Mouse (Mus musculus) left cerebral cortex, postnatal 4 days (tissue): Measurements from ENCODE around the gene Aars2. TPM values are rescaled to one million over a fixed set of nuclear protein-coding genes. Genes with fewer than 3 reads are reported as not detected.

ENCODE experiments used
- DNase-seq: peaks from one replicate; pipeline ENCODE4 v3.0.0-alpha.2; 2022
- intact Hi-C: fragments of 180-260 bp; cut with DNase I; formaldehyde crosslinking; loops from one replicate; pipeline ENCODE4 v1.15.1; 2025
- total RNA-seq, 2 experiments: library from RNA; stranded (reverse); gene quantifications; 2 replicates each; pipeline ENCODE4 v1.2.3; 2021

Aars2 gene
- total RNA-seq, result 10 to 100 TPM; 24.2 to 26.2 TPM

DNA sequence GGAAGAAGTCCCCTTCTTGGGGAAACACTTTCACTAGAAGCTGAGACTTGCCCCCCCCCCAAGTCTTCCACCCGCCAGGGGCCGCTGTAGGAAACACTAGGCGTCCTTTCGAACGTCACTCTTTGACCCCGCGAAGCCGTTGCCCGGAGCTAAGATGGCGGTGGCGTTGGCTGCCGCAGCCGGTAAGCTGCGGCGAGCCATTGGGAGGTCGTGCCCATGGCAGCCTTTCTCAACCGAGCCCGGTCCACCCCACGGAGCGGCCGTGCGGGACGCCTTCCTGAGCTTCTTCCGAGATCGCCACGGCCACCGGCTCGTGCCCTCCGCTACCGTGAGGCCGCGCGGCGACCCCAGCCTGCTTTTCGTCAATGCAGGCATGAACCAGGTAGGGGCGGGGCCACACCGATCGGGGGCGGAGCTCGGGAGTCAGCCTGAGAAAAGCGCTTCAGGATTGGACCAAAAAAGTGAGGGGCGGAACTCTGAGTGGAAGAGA, at the start of gene Aars2:
TSS of gene Aars2 (plus strand) at position 142 of the 490 bp plus-strand sequence.
- DNase-seq, result peak; percentile 96
- intact Hi-C loops, result no loop called here

DNA sequence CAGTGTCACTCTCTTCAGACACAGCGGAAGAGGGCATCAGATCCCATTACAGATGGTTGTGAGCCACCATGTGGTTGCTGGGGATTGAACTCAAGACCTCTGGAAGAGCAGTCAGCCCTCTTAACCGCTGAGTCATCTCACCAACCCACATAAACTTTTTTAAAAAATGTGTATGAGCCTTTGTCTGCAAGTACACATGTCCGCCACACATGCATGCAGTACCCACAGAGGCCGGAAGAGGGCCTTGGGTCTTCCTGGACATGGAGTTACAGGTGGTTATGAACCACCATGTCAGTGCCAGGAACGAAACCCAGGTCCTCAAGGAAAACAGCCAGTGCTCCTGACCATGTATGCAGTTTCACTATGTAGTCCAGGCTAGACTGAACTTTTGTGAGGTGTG, 49.2 kb upstream of the Aars2 start:
- no peak for DNase-seq
- intact Hi-C loops, result no loop called here

DNA sequence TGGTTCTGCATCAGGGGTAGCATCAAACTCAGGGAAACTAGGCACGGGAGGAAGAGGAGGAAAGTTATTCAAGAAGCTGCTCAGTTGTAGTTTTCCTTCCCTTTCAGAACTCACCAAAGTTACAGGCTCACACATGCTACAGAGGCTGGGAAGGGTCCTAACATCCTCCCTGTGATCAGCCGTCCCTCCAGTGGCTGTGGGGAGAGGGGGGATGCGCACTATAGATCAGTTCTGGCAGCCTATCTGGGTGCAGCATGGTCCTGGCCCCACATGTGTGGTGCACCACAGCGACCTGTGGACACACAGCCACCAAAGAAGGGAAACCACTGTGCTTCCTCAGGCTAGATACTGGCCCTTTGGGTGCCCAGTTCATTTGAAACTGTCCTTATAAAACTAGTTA, 48.1 kb upstream of the Aars2 start:
- intact Hi-C loops, result no loop called here
- DNase-seq, result no peak

DNA sequence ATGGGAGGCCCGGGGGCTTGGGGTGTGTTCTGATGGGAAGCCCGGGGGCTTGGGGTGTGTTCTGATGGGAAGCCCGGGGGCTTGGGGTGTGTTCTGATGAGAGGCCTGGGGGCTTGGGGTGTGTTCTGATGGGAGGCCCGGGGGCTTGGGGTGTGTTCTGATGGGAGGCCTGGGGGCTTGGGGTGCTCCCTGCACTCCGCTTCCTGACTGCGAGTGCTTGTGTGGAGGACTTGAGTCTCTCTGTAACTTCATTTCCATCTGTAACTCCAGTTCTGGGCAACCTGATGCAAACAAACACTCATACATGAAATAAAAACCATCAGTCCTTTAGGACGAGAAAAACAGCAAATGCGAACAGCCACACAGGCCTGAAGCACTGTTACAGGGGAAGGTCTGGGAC, 47.6 kb upstream of the Aars2 start:
- no peak for DNase-seq
- intact Hi-C loops, result no loop called here

DNA sequence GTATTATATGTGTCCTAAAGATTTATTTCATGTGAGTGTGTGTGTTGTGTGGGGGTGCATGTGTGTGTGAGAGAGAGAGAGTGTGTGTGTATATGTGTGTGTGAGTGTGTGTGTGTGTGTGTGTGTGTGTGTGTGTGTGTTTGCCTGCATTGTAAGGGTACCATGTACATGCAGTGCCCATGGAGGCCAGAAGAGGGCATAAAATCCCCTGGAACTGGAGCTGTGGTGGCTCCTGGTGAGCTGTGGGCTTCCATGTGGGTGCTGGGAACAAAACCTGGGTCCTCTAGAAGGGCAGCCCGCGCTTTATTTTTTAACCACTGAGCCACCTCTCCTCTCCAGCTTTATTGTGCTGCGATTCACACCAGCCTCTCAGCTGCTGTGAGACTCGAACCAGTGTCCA, 44.1 kb upstream of the Aars2 start:
- DNase-seq, result no peak
- intact Hi-C loops, result no loop called here

DNA sequence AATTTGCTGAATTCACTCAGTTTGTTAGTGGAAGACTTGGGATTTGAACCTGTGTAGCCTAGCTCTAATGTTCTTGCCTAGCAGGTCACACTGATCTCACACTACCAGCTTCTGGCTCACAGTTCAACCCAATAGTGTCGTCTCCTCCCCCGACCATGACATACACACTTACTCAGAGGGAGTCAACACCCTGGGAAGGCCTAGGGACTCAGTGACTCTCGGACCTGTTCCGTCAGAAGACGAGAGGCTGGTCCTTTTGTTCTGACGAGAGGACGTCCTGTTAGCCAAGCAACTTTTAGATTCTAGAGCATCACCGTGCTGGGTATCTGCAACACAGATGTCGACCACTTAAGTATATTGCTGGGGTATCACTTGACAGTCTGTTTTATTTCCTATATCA, 42.4 kb upstream of the Aars2 start:
- no peak for DNase-seq
- intact Hi-C loops, result no loop called here

DNA sequence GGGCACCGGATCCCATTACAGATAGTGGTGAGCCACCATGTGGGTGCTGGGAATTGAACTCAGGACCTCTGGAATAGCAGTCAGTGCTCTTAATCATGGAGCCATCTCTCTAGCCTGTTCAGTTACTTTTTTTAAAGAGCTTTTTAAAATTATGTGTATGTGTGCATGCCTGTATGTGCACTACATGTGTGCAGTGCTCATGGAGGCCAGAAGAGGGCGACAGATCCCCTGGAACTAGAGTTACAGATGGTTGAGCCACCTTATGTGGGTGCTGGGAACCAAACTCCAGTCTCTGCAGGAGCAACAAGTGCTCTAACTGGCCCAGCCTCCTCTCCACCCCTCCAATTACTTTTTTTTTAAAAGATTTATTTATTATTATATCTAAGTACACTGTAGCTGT, 39.9 kb upstream of the Aars2 start:
- intact Hi-C loops, result no loop called here
- no peak for DNase-seq

DNA sequence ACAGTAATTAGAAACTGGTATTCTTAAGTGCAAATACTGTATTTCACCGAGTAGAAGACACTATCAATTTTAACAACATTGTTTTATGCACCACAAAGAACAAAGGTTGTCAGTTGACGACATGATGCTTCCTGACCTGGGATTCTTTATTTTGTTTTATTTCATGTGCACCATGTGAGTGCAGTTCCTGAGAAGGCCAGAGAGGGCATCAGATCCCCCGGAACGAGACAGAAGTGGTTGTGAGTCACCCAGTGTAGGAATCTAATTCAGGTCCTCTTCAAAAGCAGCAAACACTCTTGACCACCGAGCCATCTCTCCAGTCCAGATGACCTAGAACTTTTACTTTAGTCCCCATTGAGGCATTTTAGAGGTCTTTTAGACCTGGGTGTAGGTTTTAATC, 38.3 kb upstream of the Aars2 start:
- DNase-seq, result no peak
- intact Hi-C loops, result no loop called here

DNA sequence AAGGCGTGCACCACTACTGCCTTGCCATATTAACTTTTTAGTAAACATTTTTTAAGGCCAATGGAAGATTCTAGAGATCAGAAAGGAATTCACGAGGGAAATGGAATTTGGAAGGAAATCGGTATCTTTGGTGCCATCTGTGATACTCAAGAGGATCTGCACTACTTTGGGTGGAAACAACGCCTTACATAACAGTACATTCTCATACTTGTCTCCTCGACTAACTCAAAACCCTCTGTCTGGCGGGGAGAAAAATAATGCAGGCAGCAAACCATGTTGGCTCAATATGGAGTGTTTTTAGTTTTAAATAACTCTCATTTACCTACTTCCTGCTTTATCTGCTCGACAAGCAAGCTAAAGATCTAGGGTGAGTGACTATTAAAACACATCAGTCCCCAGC, 35.9 kb upstream of the Aars2 start:
- DNase-seq, result no peak
- intact Hi-C loops, result no loop called here

DNA sequence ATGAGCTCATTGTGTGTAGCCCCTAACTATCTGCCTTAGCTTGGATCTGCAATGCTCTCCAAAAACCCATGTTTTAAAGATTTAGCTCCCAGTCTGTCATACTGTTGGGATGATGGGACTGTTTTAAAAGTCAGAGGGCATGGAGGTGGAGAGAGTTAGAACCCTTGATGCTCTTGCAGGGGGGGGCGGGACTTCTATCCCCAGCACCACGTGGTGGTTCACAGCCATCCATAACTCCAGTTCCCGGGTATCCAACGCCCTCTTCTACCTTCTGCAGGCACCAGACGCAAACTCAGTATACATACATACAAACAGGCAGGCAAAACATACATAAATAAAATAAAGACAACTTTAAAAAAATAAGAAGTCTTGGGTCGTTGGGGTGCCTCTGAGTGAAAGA, 33.0 kb upstream of the Aars2 start:
- no peak for DNase-seq

DNA sequence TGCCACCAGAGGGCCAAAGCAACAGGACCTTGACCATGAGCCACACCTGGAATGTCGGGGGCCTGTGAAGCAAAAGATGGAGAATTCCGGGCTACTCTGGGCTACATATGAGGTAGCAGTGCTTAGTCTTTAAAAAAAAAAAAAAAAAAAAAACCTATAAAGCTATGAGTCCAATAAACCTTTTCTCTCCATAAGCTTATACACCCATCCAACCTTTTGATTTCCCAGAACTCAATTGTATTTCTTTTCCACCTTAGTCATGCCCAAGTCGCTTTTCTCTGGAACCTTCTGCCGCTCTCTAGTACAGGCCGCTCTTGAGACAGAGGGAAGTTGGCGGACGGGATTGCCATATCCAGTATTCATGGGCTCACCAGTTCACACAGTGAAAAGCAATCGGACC, 32.5 kb upstream of the Aars2 start:
- intact Hi-C loops, result no loop called here
- no peak for DNase-seq

More for the DNA sequence above, 33.0 kb upstream of the Aars2 start:
- intact Hi-C loops, result no loop called here

DNA sequence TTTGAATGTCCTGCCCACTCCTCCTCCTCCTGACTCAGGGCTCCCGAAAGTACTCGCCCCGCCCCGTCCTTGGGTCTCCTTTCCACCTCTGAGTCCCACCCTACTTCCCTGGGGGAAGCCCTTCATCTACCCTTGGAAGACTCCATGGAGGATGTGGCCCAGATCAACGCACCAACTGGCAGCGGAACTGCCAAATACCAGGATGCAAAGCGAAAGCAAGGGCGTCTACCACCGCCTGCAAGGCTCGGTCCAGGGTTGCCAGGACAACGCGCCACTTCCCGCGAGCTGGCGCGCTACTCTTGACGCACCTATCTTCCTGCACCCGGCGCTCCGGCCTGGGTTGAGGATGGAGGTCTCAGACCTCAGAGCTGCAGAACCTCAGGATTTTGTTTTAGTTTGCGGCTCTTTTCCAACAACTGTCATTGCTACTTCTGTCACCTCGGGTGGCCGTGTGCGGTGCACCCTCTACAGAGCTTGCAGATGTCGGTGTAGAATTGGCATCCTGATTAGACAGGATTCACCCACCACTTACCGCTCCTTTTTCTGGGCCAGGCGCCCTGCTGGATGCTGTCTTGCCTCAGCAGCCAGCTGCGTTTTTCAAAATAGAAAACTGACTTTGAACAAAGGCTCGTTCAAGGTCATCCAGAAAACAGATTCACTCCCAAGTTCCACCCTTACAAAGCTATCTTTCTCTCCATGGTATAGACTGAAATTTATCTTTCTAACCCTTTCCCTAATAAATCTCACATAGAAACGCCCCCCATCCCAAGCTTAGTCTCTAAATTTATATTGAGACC, 31.8 kb upstream of the Aars2 start, which contains the start of gene Spats1:
TSS of gene Spats1 (minus strand) at position 747 of the 797 bp plus-strand sequence.
- peak; percentile 80 for DNase-seq
- intact Hi-C loops, result no loop called here

DNA sequence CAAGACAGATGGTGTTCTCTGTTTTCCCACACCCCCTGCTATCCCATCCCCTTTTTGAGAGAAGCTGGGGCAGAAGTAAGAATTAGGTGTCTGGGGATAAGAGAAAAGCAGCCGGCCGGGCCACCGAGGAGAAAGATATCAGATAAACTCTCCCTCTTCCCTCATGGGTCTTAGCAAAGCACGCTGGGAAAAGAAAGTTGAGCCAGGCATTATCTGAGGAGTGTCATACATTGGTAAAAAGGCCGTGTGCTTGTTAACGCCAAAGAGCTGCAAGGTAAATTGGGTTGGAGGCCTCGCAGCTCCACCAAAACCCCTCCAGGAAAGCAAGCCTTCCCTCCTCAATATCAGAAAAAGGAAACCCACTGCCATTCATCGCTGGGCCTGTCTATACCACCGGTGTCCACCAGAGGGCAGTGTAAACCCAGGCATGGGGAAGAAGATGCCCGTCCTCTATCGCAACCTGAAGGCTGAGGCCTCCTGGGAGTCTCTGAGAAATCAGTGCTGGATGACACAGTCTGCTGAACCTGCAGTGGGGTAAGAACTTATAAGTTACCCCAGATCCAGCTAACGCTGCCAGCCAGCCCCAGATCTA, 28.3 kb upstream of the Aars2 start:
- intact Hi-C loops, result loop anchor here (2.0 kb wide), 1 partner anchor 72 kb away; no protein-coding TSS in a partner anchor
- peak; percentile 89 for DNase-seq

DNA sequence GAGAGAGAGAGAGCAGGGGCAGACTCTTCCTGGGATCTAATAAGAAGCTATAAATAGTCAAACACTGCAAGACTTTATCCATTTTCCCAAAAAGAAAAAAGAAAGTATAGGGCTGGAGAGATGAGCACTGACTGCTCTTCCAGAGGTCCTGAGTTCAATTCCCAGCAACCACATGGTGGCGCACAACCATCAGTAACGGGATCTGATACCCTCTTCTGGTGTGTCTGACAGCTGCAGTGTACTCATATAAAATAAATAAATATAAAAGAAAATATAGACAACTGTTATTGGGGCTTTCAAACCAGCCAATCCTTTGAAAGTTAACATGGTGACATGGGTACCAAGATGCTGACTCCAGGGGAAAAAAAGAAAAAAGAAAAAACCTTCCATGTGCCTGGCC, 26.2 kb upstream of the Aars2 start:
- intact Hi-C loops, result no loop called here
- no peak for DNase-seq

DNA sequence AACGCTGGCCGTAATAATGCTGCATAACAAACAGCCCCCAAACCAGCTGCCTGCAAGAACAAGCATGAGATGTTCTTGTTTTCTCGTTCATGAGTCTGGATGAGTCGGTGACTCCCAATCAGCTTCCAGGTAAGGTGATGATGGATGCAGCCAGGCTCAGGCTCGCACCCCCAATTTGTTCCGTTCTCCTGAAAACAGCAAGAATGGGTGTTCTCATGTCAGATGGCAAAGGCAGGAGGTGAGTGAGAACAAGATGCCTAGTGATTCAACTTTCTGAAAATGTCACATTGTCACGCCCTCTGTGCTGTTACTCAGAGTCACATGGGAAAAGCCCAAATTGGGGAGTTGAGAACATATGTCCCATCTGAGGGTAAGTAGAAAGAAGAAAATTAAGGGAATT, 21.1 kb upstream of the Aars2 start:
- intact Hi-C loops, result no loop called here
- no peak for DNase-seq

DNA sequence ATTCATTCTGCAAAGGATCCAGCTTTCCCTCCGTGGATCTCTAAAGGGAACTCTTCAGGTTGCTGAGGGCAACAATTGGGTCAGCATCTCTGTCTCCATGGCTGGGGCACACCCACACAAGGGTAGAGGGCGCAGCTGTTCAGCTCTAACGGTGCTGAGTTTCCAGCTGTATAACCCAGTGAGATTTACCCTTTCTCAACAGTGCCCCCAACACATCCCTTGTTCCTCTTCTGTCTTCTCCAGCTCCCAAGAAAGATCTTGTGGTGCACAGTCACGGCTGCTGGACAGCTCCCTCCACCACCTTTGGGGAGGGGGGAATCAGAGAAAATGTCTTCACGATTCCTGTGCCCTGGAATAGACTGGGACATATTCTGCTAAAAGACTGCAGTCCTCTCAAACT, 19.4 kb upstream of the Aars2 start:
- no peak for DNase-seq
- intact Hi-C loops, result no loop called here

DNA sequence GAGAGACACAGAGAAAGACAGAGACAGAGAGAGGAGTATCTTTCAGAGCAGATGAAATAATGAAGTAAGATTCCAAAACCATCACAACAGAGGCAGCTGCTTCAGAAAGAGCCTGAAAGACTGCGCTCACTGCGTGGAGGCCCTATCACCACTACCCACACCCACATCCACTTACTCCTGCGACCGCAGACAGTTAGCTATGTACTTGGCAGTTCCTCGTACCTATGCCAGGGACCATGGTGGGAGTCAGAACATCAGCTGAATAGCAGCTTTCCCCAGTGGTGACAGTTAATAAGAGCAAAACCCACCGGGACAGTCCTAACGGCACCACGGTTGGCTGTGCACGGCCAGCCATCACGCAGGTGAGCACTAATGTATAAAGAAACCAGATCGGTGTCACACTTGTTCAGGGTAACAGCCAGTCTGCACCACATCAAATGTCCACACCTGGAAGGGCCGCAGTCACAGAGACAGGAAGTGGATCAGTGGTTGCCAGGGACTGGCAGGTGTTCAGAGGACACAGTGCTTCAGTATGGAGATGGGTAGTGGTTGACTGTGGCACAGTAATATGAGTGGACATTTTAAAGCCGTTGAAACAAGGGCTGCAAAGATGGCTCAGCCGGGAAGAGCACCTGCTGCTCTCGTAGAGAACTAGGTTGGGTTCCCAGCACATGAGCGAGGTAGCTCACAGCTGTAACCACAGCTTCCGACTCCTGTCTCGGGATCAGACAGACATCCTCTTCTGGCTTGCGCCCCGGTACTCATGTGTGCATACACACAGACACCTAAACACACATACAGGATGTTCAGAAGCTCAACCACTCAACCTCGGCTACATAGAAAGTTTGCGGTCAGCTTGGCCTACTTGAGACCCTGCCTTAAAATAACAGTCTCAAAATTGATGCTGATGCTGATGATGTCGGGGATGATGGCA, 18.1 kb upstream of the Aars2 start:
- intact Hi-C loops, result no loop called here
- no peak for DNase-seq

DNA sequence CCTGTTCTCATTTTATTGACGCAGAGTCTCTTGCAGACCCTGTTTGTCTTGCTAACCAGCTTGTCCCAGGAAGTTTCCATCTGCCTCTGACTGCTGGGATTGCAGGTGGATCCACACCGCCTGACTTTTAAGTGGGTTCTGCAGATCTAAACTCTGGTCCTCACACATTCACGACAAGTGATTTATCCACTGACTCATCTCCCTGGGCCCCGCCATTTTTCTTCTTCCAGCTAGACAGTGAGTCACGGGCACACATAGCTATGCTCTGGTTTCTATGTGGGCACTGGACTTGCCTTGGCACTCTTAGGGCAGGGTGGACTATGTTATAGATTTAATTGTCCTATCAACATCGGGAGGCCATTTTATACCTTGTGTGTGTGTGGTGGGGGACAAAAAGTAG, 16.9 kb upstream of the Aars2 start:
- intact Hi-C loops, result no loop called here
- DNase-seq, result no peak

DNA sequence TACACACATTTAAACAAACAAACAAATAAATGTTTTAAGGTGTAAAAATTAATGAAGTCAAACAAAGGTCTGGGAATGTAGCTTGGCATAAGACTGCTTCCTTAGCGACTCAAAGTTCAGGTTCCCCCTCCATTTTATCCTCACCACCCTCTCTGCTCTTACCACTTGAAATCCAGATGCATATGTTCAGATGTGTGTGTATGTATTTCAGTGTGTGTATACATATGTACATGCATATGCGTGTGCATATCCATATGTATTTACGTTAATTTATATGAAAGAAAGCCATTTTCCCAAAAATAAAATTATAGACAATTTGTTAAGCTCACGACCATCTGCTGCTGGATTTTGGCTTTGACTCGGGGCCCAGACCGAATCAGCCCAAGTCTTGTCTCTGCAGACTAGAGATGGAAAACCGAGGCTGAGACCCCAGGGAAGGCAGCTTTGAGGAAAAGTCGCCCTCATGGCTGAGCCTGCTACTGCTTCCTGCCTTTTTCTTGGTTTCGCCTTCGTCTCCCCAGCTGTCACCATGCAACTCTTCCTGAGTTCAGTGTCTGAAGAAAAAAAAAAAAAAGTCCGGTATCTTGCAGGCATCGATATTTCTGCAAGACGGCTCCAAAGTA, 16.0 kb upstream of the Aars2 start:
- intact Hi-C loops, result no loop called here
- no peak for DNase-seq

DNA sequence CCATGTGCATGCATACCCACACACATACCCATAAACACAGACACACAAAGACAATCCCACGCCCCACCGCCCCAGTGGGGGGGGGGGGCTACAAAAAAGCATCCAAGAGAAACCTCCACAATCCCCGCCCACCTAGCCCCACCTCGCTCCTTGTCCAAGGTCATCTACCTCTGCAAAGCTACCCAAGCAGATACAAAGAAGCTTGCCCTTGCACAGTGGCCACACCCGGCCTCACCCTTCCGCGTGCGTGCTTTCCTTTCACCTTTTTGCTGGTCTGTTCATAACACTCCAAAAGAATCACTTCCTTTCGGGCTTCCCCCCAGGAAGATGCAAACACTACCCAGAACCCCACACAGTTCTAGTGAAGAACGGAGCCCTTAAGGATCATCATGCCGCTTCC, 11.2 kb upstream of the Aars2 start:
- intact Hi-C loops, result no loop called here
- no peak for DNase-seq

DNA sequence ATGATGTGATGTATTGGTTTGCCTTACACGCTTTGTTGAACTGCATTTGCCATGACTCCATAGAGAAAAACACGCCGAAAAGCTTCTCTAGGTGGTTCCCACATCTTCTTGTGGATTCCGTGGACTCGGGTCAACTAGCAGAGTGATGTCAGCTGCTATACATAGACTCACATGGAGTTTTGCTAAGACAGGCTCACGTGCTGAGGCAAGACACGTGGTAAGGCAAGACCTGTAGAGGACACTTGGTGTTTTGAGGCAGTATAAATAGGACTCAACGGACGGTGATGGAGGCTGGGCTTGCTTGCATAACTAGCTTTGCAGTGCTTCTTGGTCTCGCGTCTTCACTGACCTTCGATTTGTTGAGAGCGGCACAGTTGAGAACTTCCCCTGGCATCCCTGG, 8.2 kb upstream of the Aars2 start:
- no peak for DNase-seq
- intact Hi-C loops, result no loop called here
